Mouse (Mus musculus): Measurements from ENCODE around the gene Sec1. TPM values are rescaled to one million over a fixed set of nuclear protein-coding genes. Genes with fewer than 3 reads are reported as not detected.
A peak's percentile ranks its signal among the peaks of the same experiment; 100 is the strongest.

Gene Sec1
- total RNA-seq, 2 experiments from 2014 or later: 0.16 TPM; not detected in 1

DNA sequence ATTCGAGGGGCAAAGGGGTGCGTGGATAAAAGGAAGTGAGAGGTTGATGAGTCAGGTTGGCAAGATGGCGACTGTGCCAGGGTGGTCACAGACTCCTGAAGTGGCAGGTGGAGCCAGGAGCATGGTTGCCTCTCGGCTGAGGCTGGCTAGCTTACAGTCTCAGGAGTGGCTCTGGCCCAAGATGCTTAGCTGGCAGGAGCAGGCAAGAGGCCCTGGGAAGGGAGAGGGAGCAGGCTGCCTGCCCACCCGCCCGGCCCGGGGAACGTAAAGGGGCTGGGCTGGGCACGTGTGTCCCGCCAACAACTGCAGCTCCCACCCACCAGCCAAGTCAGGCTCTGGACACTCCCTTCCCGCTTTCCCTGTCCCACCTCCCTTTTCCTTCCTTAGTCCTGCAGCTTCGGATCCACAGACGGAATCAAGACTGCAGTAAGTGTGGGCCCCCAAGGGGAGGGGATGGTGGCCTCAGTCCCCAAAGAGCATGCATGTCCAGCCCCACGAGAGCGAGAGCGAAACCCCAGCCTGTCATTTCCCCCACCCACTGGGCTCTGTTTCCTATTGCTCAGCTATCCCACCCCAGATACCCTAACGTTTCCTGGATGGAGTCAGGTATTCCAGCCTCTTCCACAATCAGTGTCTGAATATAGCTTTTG is 52.7 kb downstream of the Sec1 start:
- peak; percentile 83 for DNase-seq

GRCm38 (mm10) chr7:45640191-45640957 is 53.8 kb downstream of the Sec1 start:
- DNase-seq: peak; percentile 56

DNA sequence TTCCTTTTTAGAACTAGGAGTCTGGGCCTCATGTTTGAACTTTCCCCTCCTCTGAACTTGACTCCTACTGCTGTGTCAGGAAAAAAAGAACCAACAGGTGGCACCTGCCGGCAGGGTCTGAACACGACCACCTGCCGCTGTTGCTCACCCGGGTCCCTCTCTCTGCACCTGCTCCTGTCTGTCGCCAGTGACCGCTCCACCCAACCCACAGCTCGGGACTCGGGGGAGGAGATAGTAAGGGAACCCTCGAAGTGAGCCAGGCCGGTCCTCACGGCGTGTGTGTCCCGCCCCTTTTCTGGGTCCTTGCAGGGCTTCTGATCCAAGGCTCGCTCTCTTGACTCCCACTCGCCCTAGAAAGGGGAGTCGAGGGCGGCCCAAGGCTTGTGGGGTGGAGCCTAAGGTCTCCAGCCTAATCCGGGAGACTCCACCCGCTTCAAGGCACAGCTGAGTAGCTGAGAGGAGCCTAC is 54.6 kb downstream of the Sec1 start, which contains the start of gene Mamstr:
Gene Mamstr (plus strand): TSS at position 417 of the 467 bp plus-strand sequence.
- peak; percentile 90 for DNase-seq

DNA sequence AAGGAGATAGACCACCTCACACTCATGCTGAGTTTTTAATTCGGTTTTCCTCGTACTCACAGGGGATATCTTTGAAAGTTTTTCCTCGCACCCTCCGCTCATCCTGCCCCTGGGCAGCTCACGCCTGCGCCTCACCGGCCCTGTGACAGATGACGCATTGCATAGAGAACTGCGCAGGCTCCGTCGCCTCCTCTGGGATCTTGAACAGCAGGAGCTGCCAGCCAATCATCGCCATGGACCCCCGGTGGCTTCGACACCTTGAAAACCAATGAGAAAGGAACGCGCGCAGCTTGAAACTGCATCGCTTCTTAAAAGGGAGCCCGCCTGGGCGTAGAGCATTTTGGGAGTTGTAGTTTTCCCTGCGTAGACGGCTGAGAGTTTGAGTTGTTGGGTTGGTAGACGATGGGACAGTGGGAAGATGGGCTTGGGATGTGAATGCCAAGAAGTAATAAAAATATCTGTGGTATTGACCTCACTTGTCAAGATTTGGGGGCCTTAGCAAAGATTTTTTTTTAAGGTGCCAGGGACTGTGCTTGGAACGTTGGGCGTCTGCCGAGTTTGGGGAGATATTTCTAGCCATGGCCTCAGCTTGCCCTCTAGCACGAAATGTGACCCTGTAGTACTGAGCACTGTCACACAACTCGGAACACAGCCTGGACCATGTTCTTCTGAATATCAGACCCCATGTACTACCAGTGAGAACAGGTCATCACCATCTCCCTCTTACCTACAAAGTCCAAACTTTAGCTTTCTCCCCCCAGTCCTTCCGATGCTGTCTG is 55.4 kb downstream of the Sec1 start:
- peak; percentile 96 for DNase-seq

- DNase-seq: no peak
Measured at GRCm38 (mm10) chr7:45637710-45638109, 56.5 kb downstream of the Sec1 start.

- no peak for DNase-seq
Measured at GRCm38 (mm10) chr7:45635711-45636688, 58.2 kb downstream of the Sec1 start.

GRCm38 (mm10) chr7:45634946-45635681 is 59.1 kb downstream of the Sec1 start:
- no peak for DNase-seq

GRCm38 (mm10) chr7:45632499-45632898 is 61.7 kb downstream of the Sec1 start:
- DNase-seq: no peak

DNA sequence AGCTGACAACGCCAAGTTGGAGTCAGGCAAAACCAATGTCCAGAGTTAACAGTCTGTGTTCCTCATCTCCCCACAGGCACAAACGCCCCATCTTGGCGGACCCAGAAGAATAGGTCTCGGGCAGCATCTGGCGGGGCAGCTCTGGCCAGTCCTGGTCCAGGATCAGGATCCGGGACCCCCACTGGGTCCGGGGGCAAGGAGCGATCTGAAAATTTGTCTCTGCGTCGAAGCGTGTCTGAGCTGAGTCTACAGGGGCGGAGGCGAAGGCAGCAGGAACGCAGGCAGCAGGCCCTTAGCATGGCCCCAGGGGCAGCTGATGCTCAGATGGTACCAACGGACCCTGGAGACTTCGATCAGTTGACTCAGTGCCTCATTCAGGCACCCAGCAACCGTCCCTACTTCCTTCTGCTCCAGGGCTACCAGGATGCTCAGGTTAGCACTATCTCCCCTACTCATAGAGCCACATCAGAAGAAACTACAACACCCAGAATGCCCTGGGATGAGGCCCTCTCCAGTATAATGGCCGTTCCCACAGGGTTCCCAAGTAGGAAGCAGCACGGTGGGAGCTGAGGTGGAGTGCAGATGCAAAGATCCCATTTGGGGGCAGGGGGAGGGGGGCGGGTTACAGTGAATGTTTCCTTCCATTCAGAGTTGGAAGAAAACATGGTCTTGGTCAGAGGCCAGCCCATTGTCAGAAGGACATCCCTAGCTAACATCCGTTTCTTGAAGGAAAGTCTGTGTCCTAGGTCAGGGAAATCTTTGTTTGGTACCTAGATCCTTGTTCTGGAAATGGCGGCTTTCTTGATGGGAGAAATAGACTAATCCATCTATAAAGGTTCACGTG is 63.9 kb downstream of the Sec1 start:
- DNase-seq: no peak

GRCm38 (mm10) chr7:45628364-45629294 is 65.6 kb downstream of the Sec1 start:
- peak; percentile 85 for DNase-seq

Other genes starting within 250 kb of the Sec1 start
- gene Ftl1, start 234.5 kb downstream of the Sec1 start, total RNA-seq (2021): 100 to 1,000 TPM; 125 to 149 TPM
- 10 to 100 TPM; 15.6 to 16.9 TPM for gene Bax, start 227.5 kb downstream of the Sec1 start, total RNA-seq (2021)
- gene Tulp2, start 212.5 kb downstream of the Sec1 start, total RNA-seq (2021): not detected
- gene Gm45808, start 207.6 kb downstream of the Sec1 start, total RNA-seq (2021): 1 to 10 TPM; 4.3 to 10.0 TPM
- 10 to 100 TPM; 12.3 to 12.6 TPM for gene Dhdh, start 205.6 kb downstream of the Sec1 start, total RNA-seq (2021)
- 10 to 100 TPM; 60.8 to 73.2 TPM for gene Nucb1, start 184.0 kb downstream of the Sec1 start, total RNA-seq (2021)
- gene Ppp1r15a, start 168.1 kb downstream of the Sec1 start, total RNA-seq (2021): 10 to 100 TPM; 13.8 to 19.2 TPM
- gene Plekha4, start 168.1 kb downstream of the Sec1 start, total RNA-seq (2021): 1 to 10 TPM; 7.5 to 8.5 TPM
- gene Hsd17b14, start 139.5 kb downstream of the Sec1 start, total RNA-seq (2021): 1 to 10 TPM in 1 of 2 experiments, under 1 TPM in 1; 0.99 to 1.2 TPM
- 10 to 100 TPM; 56.3 to 63.9 TPM for gene Bcat2, start 124.2 kb downstream of the Sec1 start, total RNA-seq (2021)
- not detected for gene Fgf21, start 78.9 kb downstream of the Sec1 start, total RNA-seq (2021)
- not detected for gene Fut1, start 77.1 kb downstream of the Sec1 start, total RNA-seq (2021)
- not detected for gene Izumo1, start 72.6 kb downstream of the Sec1 start, total RNA-seq (2021)
- gene Rasip1, start 66.9 kb downstream of the Sec1 start, total RNA-seq (2021): 1 to 10 TPM; 6.1 to 8.5 TPM
- gene Mamstr, start 54.4 kb downstream of the Sec1 start, total RNA-seq (2021): 10 to 100 TPM; 39.0 to 46.1 TPM
- under 1 TPM; 0.19 to 0.61 TPM for gene Fut2, start 28.0 kb downstream of the Sec1 start, total RNA-seq (2021)
- under 1 TPM; 0.38 to 0.75 TPM for gene Ntn5, start 10.4 kb downstream of the Sec1 start, total RNA-seq (2021)
- gene Car11, start 5.4 kb upstream of the Sec1 start, total RNA-seq (2021): 10 to 100 TPM in 1 of 2 experiments, 1 to 10 TPM in 1; 4.9 to 11.2 TPM
- 100 to 1,000 TPM in 1 of 2 experiments, 10 to 100 TPM in 1; 14.3 to 121 TPM for gene Dbp, start 10.7 kb upstream of the Sec1 start, total RNA-seq (2021)
- 100 to 1,000 TPM; 433 to 449 TPM for gene Rpl18, start 21.1 kb upstream of the Sec1 start, total RNA-seq (2021)
- gene Sphk2, start 23.6 kb upstream of the Sec1 start, total RNA-seq (2021): 10 to 100 TPM in 1 of 2 experiments, 1 to 10 TPM in 1; 8.5 to 12.7 TPM
- under 1 TPM; 0.13 to 0.29 TPM for gene Fam83e, start 26.8 kb upstream of the Sec1 start, total RNA-seq (2021)
- not detected for gene Spaca4, start 31.4 kb upstream of the Sec1 start, total RNA-seq (2021)
- under 1 TPM in 1 of 2 experiments, not detected in 1; 0.19 TPM for gene Lmtk3, start 89.3 kb upstream of the Sec1 start, total RNA-seq (2021)
- not detected for gene Sult2b1, start 90.3 kb upstream of the Sec1 start, total RNA-seq (2021)
- 10 to 100 TPM; 28.2 to 33.8 TPM for gene Cyth2, start 120.2 kb upstream of the Sec1 start, total RNA-seq (2021)
- under 1 TPM; 0.19 to 0.20 TPM for gene Kcnj14, start 130.4 kb upstream of the Sec1 start, total RNA-seq (2021)
- gene Grwd1, start 136.5 kb upstream of the Sec1 start, total RNA-seq (2021): 10 to 100 TPM; 13.5 to 14.5 TPM
- gene Kdelr1, start 178.4 kb upstream of the Sec1 start, total RNA-seq (2021): 10 to 100 TPM; 53.4 to 64.2 TPM
- under 1 TPM; 0.32 to 0.46 TPM for gene Grin2d, start 184.0 kb upstream of the Sec1 start, total RNA-seq (2021)
- gene Syngr4, start 202.3 kb upstream of the Sec1 start, total RNA-seq (2021): not detected
- 10 to 100 TPM; 53.2 to 62.5 TPM for gene Tmem143, start 202.5 kb upstream of the Sec1 start, total RNA-seq (2021)
- gene Emp3, start 227.0 kb upstream of the Sec1 start, total RNA-seq (2021): 10 to 100 TPM; 13.2 to 17.0 TPM
- gene Ccdc114, start 229.7 kb upstream of the Sec1 start, total RNA-seq (2021): under 1 TPM; 0.46 to 0.67 TPM

Data from gastrocnemius, postnatal 25 days (tissue).